Mouse (Mus musculus): ENCODE measurements around the gene Plvap. TPM values are rescaled to one million over a fixed set of nuclear protein-coding genes. Genes with fewer than 3 reads are reported as not detected.

Plvap gene
- polyA plus RNA-seq, 1 experiment from 2014 or later, result 109 TPM

- ATAC-seq, result no peak
- H3K9me3 ChIP-seq (ENCODE audit: control insufficient read depth), result no peaks in the 10 kb centered on the region
- WGBS, result 42% methylated on average over 11 of the region's 11 CpGs
- no peak overlapping the region for H3K9ac ChIP-seq (ENCODE audit: low read depth, low read length)
- peaks cover 3% of the 10 kb centered on the region for H3K4me1 ChIP-seq (replicated peaks; ENCODE audit: control insufficient read depth, insufficient read depth, low read length)
- H3K27me3 ChIP-seq (replicated peaks; ENCODE audit: control insufficient read depth, insufficient read depth, low read length), result no peaks in the 10 kb centered on the region
- H3K27ac ChIP-seq (ENCODE audit: low read depth, low read length), result 0 out of 2 replicates have a peak overlapping the region, but pooled peaks have one; percentile 7
- peaks cover 21% of the 10 kb centered on the region; the same call in 1 of the 2 replicates for H3K36me3 ChIP-seq (ENCODE audit: control insufficient read depth, insufficient read depth)
- no peak overlapping the region for H3K4me2 ChIP-seq (replicated peaks; ENCODE audit: low read depth)
- TF ChIP-seq CTCF (IDR thresholded peaks at IDR 0.05; ENCODE audit: low read depth), result peak; percentile 57
- H3K4me3 ChIP-seq (ENCODE audit: low read depth, low read length), result no peak overlapping the region
Observed at GRCm38 (mm10) chr8:71496481-71496880, 15.1 kb downstream of the Plvap start.

GRCm38 (mm10) chr8:71495811-71496210, 15.7 kb downstream of the Plvap start:
- peaks cover 3% of the 10 kb centered on the region for H3K4me1 ChIP-seq (replicated peaks; ENCODE audit: control insufficient read depth, insufficient read depth, low read length)
- H3K27ac ChIP-seq (ENCODE audit: low read depth, low read length), result peak overlapping the region; percentile 64
- no peak overlapping the region for H3K4me2 ChIP-seq (replicated peaks; ENCODE audit: low read depth)
- H3K27me3 ChIP-seq (replicated peaks; ENCODE audit: control insufficient read depth, insufficient read depth, low read length), result no peaks in the 10 kb centered on the region
- no peaks in the 10 kb centered on the region for H3K9me3 ChIP-seq (ENCODE audit: control insufficient read depth)
- no peak for ATAC-seq
- no peak overlapping the region for H3K9ac ChIP-seq (ENCODE audit: low read depth, low read length)
- WGBS, result 70% methylated on average over 5 of the region's 5 CpGs
- H3K36me3 ChIP-seq (ENCODE audit: control insufficient read depth, insufficient read depth), result peaks cover 27% of the 10 kb centered on the region; the same call in 1 of the 2 replicates
- H3K4me3 ChIP-seq (ENCODE audit: low read depth, low read length), result no peak overlapping the region
- no peak for TF ChIP-seq CTCF (IDR thresholded peaks at IDR 0.05; ENCODE audit: low read depth)

- Histone ChIP-seq H3K27ac (ENCODE audit: low read depth, low read length) (no peak overlapping the region), H3K27me3 (replicated peaks; ENCODE audit: control insufficient read depth, insufficient read depth, low read length) (no peaks in the 10 kb centered on the region), H3K9me3 (ENCODE audit: control insufficient read depth) (no peaks in the 10 kb centered on the region), H3K4me3 (ENCODE audit: low read depth, low read length) (no peak overlapping the region), H3K4me1 (replicated peaks; ENCODE audit: control insufficient read depth, insufficient read depth, low read length) (peaks cover 3% of the 10 kb centered on the region), H3K36me3 (ENCODE audit: control insufficient read depth, insufficient read depth) (peaks cover 27% of the 10 kb centered on the region; the same call in 1 of the 2 replicates), H3K9ac (ENCODE audit: low read depth, low read length) (no peak overlapping the region), H3K4me2 (replicated peaks; ENCODE audit: low read depth) (no peak overlapping the region)
- peak; percentile 28; the same call in 1 of the 2 replicates for ATAC-seq
- 24% methylated on average over 16 of the region's 16 CpGs for WGBS
- peak; percentile 82 for TF ChIP-seq CTCF (IDR thresholded peaks at IDR 0.05; ENCODE audit: low read depth)
Observed at GRCm38 (mm10) chr8:71495039-71495438, 16.5 kb downstream of the Plvap start.

- peak overlapping the region; percentile 98 for H3K4me2 ChIP-seq (replicated peaks; ENCODE audit: low read depth)
- WGBS, result under 1% methylated on average over 22 of the region's 22 CpGs
- peaks cover 19% of the 10 kb centered on the region; the same call in 1 of the 2 replicates for H3K36me3 ChIP-seq (ENCODE audit: control insufficient read depth, insufficient read depth)
- peak overlapping the region; percentile 74; the same call in 1 of the 2 replicates for H3K27ac ChIP-seq (ENCODE audit: low read depth, low read length)
- H3K9ac ChIP-seq (ENCODE audit: low read depth, low read length), result peak overlapping the region; percentile 62
- H3K27me3 ChIP-seq (replicated peaks; ENCODE audit: control insufficient read depth, insufficient read depth, low read length), result no peaks in the 10 kb centered on the region
- 0 out of 2 replicates have a peak, but pooled peaks have one; percentile 17 for TF ChIP-seq CTCF (IDR thresholded peaks at IDR 0.05; ENCODE audit: low read depth)
- H3K4me1 ChIP-seq (replicated peaks; ENCODE audit: control insufficient read depth, insufficient read depth, low read length), result peaks cover 9% of the 10 kb centered on the region
- no peaks in the 10 kb centered on the region for H3K9me3 ChIP-seq (ENCODE audit: control insufficient read depth)
- peak; percentile 90 for ATAC-seq
- H3K4me3 ChIP-seq (ENCODE audit: low read depth, low read length), result peak overlapping the region; percentile 70
Observed at GRCm38 (mm10) chr8:71488454-71488853, 23.1 kb downstream of the Plvap start.

- under 1% methylated on average over 33 of the region's 33 CpGs for WGBS
- peak; percentile 29 for ATAC-seq
- peak within 1 kb of the TSS; percentile 98 for H3K4me2 ChIP-seq (replicated peaks; ENCODE audit: low read depth)
- no peak for TF ChIP-seq CTCF (IDR thresholded peaks at IDR 0.05; ENCODE audit: low read depth)
- peaks cover 19% of the 10 kb centered on the region; the same call in 1 of the 2 replicates for H3K36me3 ChIP-seq (ENCODE audit: control insufficient read depth, insufficient read depth)
- H3K4me3 ChIP-seq (ENCODE audit: low read depth, low read length), result peak within 1 kb of the TSS; percentile 70
- H3K4me1 ChIP-seq (replicated peaks; ENCODE audit: control insufficient read depth, insufficient read depth, low read length), result peaks cover 9% of the 10 kb centered on the region
- peak within 1 kb of the TSS; percentile 62 for H3K9ac ChIP-seq (ENCODE audit: low read depth, low read length)
- peak within 1 kb of the TSS; percentile 74 for H3K27ac ChIP-seq (ENCODE audit: low read depth, low read length)
- H3K27me3 ChIP-seq (replicated peaks; ENCODE audit: control insufficient read depth, insufficient read depth, low read length), result no peaks in the 10 kb centered on the region
- no peaks in the 10 kb centered on the region for H3K9me3 ChIP-seq (ENCODE audit: control insufficient read depth)
Observed at GRCm38 (mm10) chr8:71487691-71488445, 23.7 kb downstream of the Plvap start, which contains the start of gene Gtpbp3. Gene Gtpbp3, plus strand, starts transcription at chr8:71488103.

- Histone ChIP-seq H3K36me3 (ENCODE audit: control insufficient read depth, insufficient read depth) (peaks cover 3% of the 10 kb centered on the region; the same call in 1 of the 2 replicates), H3K4me1 (replicated peaks; ENCODE audit: control insufficient read depth, insufficient read depth, low read length) (peaks cover 9% of the 10 kb centered on the region), H3K27ac (ENCODE audit: low read depth, low read length) (no peak overlapping the region), H3K9me3 (ENCODE audit: control insufficient read depth) (no peaks in the 10 kb centered on the region), H3K9ac (ENCODE audit: low read depth, low read length) (no peak overlapping the region; the same call in 1 of the 2 replicates), H3K4me3 (ENCODE audit: low read depth, low read length) (peak overlapping the region; percentile 68), H3K27me3 (replicated peaks; ENCODE audit: control insufficient read depth, insufficient read depth, low read length) (no peaks in the 10 kb centered on the region), H3K4me2 (replicated peaks; ENCODE audit: low read depth) (peak overlapping the region; percentile 93)
- no peak for TF ChIP-seq CTCF (IDR thresholded peaks at IDR 0.05; ENCODE audit: low read depth)
- 9% methylated on average over 7 of the region's 7 CpGs for WGBS
- no peak for ATAC-seq
Observed at GRCm38 (mm10) chr8:71486136-71486529, 25.4 kb downstream of the Plvap start.

Data from intestine, postnatal 0 days (tissue).